Comparison of ENCODE assay signal across 10 mouse cellular contexts in the genomic region with DNA sequence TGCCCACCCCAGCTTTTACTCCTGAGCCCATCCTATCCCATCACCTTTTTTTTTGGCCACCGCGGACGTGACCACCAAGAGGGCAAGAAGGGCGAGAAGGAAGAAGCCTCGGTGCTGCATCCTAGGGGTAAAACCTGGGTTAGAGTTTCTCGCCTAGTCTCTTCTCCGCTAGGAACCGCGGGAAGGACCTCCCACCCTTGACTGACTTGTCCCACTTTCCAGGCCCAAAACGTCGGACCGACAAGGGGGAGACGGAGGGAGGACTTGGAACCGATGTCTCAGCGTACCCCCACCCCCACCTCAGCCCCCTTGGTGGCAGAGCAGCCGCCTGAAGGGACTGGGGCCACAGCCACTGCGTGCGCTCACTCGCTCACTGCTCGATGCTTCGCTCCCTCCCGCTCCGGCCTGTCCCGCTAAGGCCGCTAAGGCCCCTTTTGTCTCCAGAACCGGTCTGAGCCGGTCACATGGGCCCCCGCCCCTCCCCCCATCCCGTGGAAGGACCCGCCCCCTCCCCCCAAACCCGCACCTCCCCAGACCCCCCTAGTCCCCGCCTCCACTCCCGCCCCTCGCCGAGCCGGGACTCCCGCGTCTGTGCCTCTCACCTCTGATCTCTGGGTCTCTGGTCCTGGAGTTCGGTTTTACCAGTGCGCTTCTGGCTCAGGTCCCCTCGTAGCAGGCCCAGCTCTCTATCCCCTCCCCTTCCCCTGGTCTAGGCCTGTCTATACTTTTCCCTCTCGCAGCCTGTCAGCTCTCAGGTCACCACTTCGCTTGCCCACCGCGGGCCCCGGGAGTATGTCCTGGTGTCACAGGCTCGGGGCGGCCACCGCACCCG. TPM values are rescaled to one million over a fixed set of nuclear protein-coding genes. Genes with fewer than 3 reads are reported as not detected.
DNase-seq lines count a peak whose midpoint lies in the region; ATAC-seq and TF ChIP-seq lines count a peak whose summit lies in the region.
"Had no signal": no experiment of that assay in that cellular context is flagged by ENCODE, and none has a peak within 500 bp of the region (broad histone marks: within the 10 kb centered on the region; RNA-seq: fewer than 3 reads in every experiment).

No protein-coding gene starts in this region.

- H3K4me2 ChIP-seq in forebrain, embryonic 12.5 days, result peak overlapping the region; percentile 82
- peak overlapping the region; percentile 65 for H3K4me2 ChIP-seq in kidney, embryonic 15.5 days
- peak overlapping the region; percentile 74 for H3K4me2 ChIP-seq in midbrain, embryonic 14.5 days (ENCODE audit: low read length)

- peak overlapping the region; percentile 28; the same call in 1 of the 2 replicates for H3K27ac ChIP-seq in kidney, adult 2 months (ENCODE audit: insufficient read depth, low read depth, low read length)
- no peak overlapping the region for H3K27ac ChIP-seq in brown adipose tissue, adult 24 weeks (replicated peaks; ENCODE audit: low read depth, low read length)
- H3K27ac ChIP-seq in forebrain, embryonic 12.5 days, result peak overlapping the region; percentile 94
- H3K27ac ChIP-seq in kidney, embryonic 15.5 days, result peak overlapping the region; percentile 96
- H3K27ac ChIP-seq in midbrain, embryonic 14.5 days (replicated peaks; ENCODE audit: low read depth, low read length), result peak overlapping the region; percentile 88
- H3K27ac ChIP-seq: macrophage had no signal

- H3K27me3 ChIP-seq in kidney, adult 2 months (replicated peaks; ENCODE audit: control insufficient read depth, insufficient read depth, low read length), result no peaks in the 10 kb centered on the region
- H3K27me3 ChIP-seq in forebrain, embryonic 12.5 days, result peaks cover 11% of the 10 kb centered on the region; the same call in 1 of the 2 replicates
- H3K27me3 ChIP-seq in kidney, embryonic 15.5 days, result no peaks in the 10 kb centered on the region
- no peaks in the 10 kb centered on the region for H3K27me3 ChIP-seq in midbrain, embryonic 14.5 days (ENCODE audit: control insufficient read depth, insufficient read depth, low read length)
- H3K27me3 ChIP-seq: Patski had no signal

- ATAC-seq in forebrain, embryonic 12.5 days (ENCODE audit: low FRiP score), result peak; percentile 81
- peak; percentile 76 for ATAC-seq in kidney, embryonic 15.5 days (replicated peaks; ENCODE audit: low FRiP score)
- ATAC-seq in midbrain, embryonic 14.5 days (ENCODE audit: low FRiP score, low TSS enrichment), result peak; percentile 73
- ATAC-seq: Patski had no signal

- H3K4me3 ChIP-seq in kidney, adult 2 months (ENCODE audit: insufficient read depth, low read depth, low read length), result peak overlapping the region; percentile 24; the same call in 1 of the 2 replicates
- H3K4me3 ChIP-seq in brown adipose tissue, adult 24 weeks (ENCODE audit: insufficient read depth, low read depth, low read length), result 0 out of 2 replicates have a peak overlapping the region, but pooled peaks have one; percentile 8
- peak overlapping the region; percentile 77 for H3K4me3 ChIP-seq in forebrain, embryonic 12.5 days (replicated peaks)
- peak overlapping the region; percentile 63 for H3K4me3 ChIP-seq in kidney, embryonic 15.5 days (replicated peaks)
- peak overlapping the region; percentile 52 for H3K4me3 ChIP-seq in midbrain, embryonic 14.5 days (replicated peaks; ENCODE audit: low read depth, low read length)

- peak overlapping the region; percentile 95 for H3K9ac ChIP-seq in forebrain, embryonic 12.5 days
- peak overlapping the region; percentile 86 for H3K9ac ChIP-seq in kidney, embryonic 15.5 days
- H3K9ac ChIP-seq in midbrain, embryonic 14.5 days (replicated peaks; ENCODE audit: low read length), result peak overlapping the region; percentile 72

- WGBS in kidney, adult 2 months, result 22% methylated on average over 49 of the region's 50 CpGs
- under 1% methylated on average over 50 of the region's 50 CpGs for WGBS in forebrain, embryonic 12.5 days
- WGBS in kidney, embryonic 15.5 days, result 4% methylated on average over 50 of the region's 50 CpGs
- under 1% methylated on average over 49 of the region's 50 CpGs for WGBS in midbrain, embryonic 14.5 days

- TF ChIP-seq CTCF in kidney, adult 2 months (conservative IDR thresholded peaks at IDR 0.05; ENCODE audit: insufficient read depth, insufficient read length, low read depth, low read length), result no peak

- peak; percentile 20 for TF ChIP-seq POLR2A in kidney, adult 2 months (IDR thresholded peaks at IDR 0.05; ENCODE audit: low read depth, low read length)

- H3K4me1 ChIP-seq in kidney, adult 2 months (ENCODE audit: control insufficient read depth, insufficient read depth, low read length), result peaks cover 8% of the 10 kb centered on the region; the same call in 1 of the 2 replicates
- no peaks in the 10 kb centered on the region; the same call in 1 of the 2 replicates for H3K4me1 ChIP-seq in brown adipose tissue, adult 24 weeks (ENCODE audit: control insufficient read depth, insufficient read depth, insufficient read length, low read length)
- peaks cover 53% of the 10 kb centered on the region for H3K4me1 ChIP-seq in forebrain, embryonic 12.5 days
- peaks cover 61% of the 10 kb centered on the region for H3K4me1 ChIP-seq in kidney, embryonic 15.5 days
- H3K4me1 ChIP-seq in midbrain, embryonic 14.5 days (ENCODE audit: control insufficient read depth, insufficient read depth, low read length), result peaks cover 25% of the 10 kb centered on the region

- no peaks in the 10 kb centered on the region for H3K9me3 ChIP-seq in forebrain, embryonic 12.5 days
- H3K9me3 ChIP-seq in kidney, embryonic 15.5 days (replicated peaks), result no peaks in the 10 kb centered on the region
- no peaks in the 10 kb centered on the region for H3K9me3 ChIP-seq in midbrain, embryonic 14.5 days (ENCODE audit: control insufficient read depth, low read length)

- no peaks in the 10 kb centered on the region; the same call in 1 of the 2 replicates for H3K36me3 ChIP-seq in kidney, adult 2 months (ENCODE audit: control insufficient read depth, insufficient read depth, low read length)
- H3K36me3 ChIP-seq in forebrain, embryonic 12.5 days (replicated peaks), result peaks cover 34% of the 10 kb centered on the region
- H3K36me3 ChIP-seq in kidney, embryonic 15.5 days, result peaks cover 35% of the 10 kb centered on the region
- peaks cover 17% of the 10 kb centered on the region for H3K36me3 ChIP-seq in midbrain, embryonic 14.5 days (ENCODE audit: control insufficient read depth, insufficient read depth, low read length)

- DNase-seq in kidney, adult 2 months, result peak; percentile 30
- DNase-seq in kidney, adult 9 months, result no peak
- peak; percentile 85 for DNase-seq in midbrain, embryonic 14.5 days
- DNase-seq in layer of hippocampus, adult 8-10 months (ENCODE audit: low spot score in 2 of 2), result no peak
- DNase-seq in T-cell, adult 2 months (ENCODE audit: low spot score), result no peak

RNA-seq across cellular contexts. Expression of gene Mdk, which starts 0.6 kb away (rescaled TPM):
- 76.0 and 80.1 TPM in 2 replicates for polyA plus RNA-seq in kidney, adult 2 months (2012; rRNA removed)
- 1.8 TPM in 1 of 2 replicates, not detected in the other for polyA plus RNA-seq in brown adipose tissue, adult 24 weeks (2012; ENCODE audit: insufficient read depth, insufficient read length, missing spikeins)
- 834 and 889 TPM in 2 replicates for polyA plus RNA-seq in forebrain, embryonic 12.5 days (2016; fragmentation: Nextera tagmentation; extraction: Ambion mirVana)
- 1,215 and 1,266 TPM in 2 replicates for polyA plus RNA-seq in kidney, embryonic 15.5 days (2015; fragmentation: Nextera tagmentation; extraction: Ambion mirVana)
- polyA plus RNA-seq in midbrain, embryonic 14.5 days (2014; fragmentation: Nextera tagmentation; extraction: Ambion mirVana), result 131 and 196 TPM in 2 replicates
- total RNA-seq in layer of hippocampus, adult 8-10 months (2022), result 10 to 100 TPM; 21.4 to 27.8 (median 24.1) TPM

RNA-seq across cellular contexts. Expression of gene Chrm4, which starts 4.5 kb away (rescaled TPM):
- 0.11 TPM in 1 of 2 replicates, not detected in the other for polyA plus RNA-seq in kidney, adult 2 months (2012; rRNA removed)
- polyA plus RNA-seq in brown adipose tissue, adult 24 weeks (2012; ENCODE audit: insufficient read depth, insufficient read length, missing spikeins), result not detected in 2 replicates
- 0.31 and 0.72 TPM in 2 replicates for polyA plus RNA-seq in forebrain, embryonic 12.5 days (2016; fragmentation: Nextera tagmentation; extraction: Ambion mirVana)
- 0.42 TPM in 1 of 2 replicates, not detected in the other for polyA plus RNA-seq in kidney, embryonic 15.5 days (2015; fragmentation: Nextera tagmentation; extraction: Ambion mirVana)
- 0.34 and 0.65 TPM in 2 replicates for polyA plus RNA-seq in midbrain, embryonic 14.5 days (2014; fragmentation: Nextera tagmentation; extraction: Ambion mirVana)
- 10 to 100 TPM; 27.0 to 29.9 (median 29.1) TPM for total RNA-seq in layer of hippocampus, adult 8-10 months (2022)
- polyA plus RNA-seq: macrophage, Patski had no signal

RNA-seq across cellular contexts. Expression of gene Gm9821, which starts 14.0 kb away (rescaled TPM):
- polyA plus RNA-seq in kidney, adult 2 months (2012; rRNA removed), result not detected in 2 replicates
- polyA plus RNA-seq in brown adipose tissue, adult 24 weeks (2012; ENCODE audit: insufficient read depth, insufficient read length, missing spikeins), result not detected in 2 replicates
- polyA plus RNA-seq in forebrain, embryonic 12.5 days (2016; fragmentation: Nextera tagmentation; extraction: Ambion mirVana), result 0.46 and 0.52 TPM in 2 replicates
- 0.49 and 0.53 TPM in 2 replicates for polyA plus RNA-seq in kidney, embryonic 15.5 days (2015; fragmentation: Nextera tagmentation; extraction: Ambion mirVana)
- polyA plus RNA-seq in midbrain, embryonic 14.5 days (2014; fragmentation: Nextera tagmentation; extraction: Ambion mirVana), result 0.14 and 0.26 TPM in 2 replicates
- not detected for total RNA-seq in layer of hippocampus, adult 8-10 months (2022)

RNA-seq across cellular contexts. Expression of gene Dgkz, which starts 44.1 kb away (rescaled TPM):
- 106 and 119 TPM in 2 replicates for polyA plus RNA-seq in kidney, adult 2 months (2012; rRNA removed)
- 8.1 and 11.2 TPM in 2 replicates for polyA plus RNA-seq in brown adipose tissue, adult 24 weeks (2012; ENCODE audit: insufficient read depth, insufficient read length, missing spikeins)
- 24.4 and 28.5 TPM in 2 replicates for polyA plus RNA-seq in forebrain, embryonic 12.5 days (2016; fragmentation: Nextera tagmentation; extraction: Ambion mirVana)
- polyA plus RNA-seq in kidney, embryonic 15.5 days (2015; fragmentation: Nextera tagmentation; extraction: Ambion mirVana), result 37.7 and 46.7 TPM in 2 replicates
- polyA plus RNA-seq in midbrain, embryonic 14.5 days (2014; fragmentation: Nextera tagmentation; extraction: Ambion mirVana), result 27.5 and 32.0 TPM in 2 replicates
- 100 to 1,000 TPM; 463 to 479 (median 474) TPM for total RNA-seq in layer of hippocampus, adult 8-10 months (2022)

Comparison
In these comparisons a context has a peak if more than half of its experiments do, and no peak if none do; other contexts are left out.
1. DNase-seq: peak in kidney, adult 2 months (single experiment) and midbrain, embryonic 14.5 days (single experiment); none in kidney, adult 9 months (single experiment), layer of hippocampus, adult 8-10 months (0 of 2) and T-cell, adult 2 months (single experiment).
2. H3K4me3 ChIP-seq: peak in every context shown above with its lines; median percentile 77 in forebrain, embryonic 12.5 days; 63 in kidney, embryonic 15.5 days; 52 in midbrain, embryonic 14.5 days; 24 in kidney, adult 2 months; 8 in brown adipose tissue, adult 24 weeks.
3. RNA of gene Mdk, which starts 0.6 kb away (polyA plus RNA-seq): 1,215 to 1,266 TPM in kidney, embryonic 15.5 days, 834 to 889 TPM in forebrain, embryonic 12.5 days, 131 to 196 TPM in midbrain, embryonic 14.5 days and 76.0 to 80.1 TPM in kidney, adult 2 months; 1.8 TPM in brown adipose tissue, adult 24 weeks; every median in the first group is over 10 times any median in the second.
4. Peak in every context shown above with its lines, with median percentiles within 50 percentile points of each other: ATAC-seq, H3K4me2 ChIP-seq and H3K9ac ChIP-seq.